Mouse (Mus musculus): ENCODE results near the gene Vsig10.
A peak's percentile ranks its signal among the peaks of the same experiment; 100 is the strongest.
"Not testable (repeated sequence)": the region's sequence is repeated elsewhere in the genome, so short reads cannot be mapped to it uniquely, and the experiment has no call there.

Gene Vsig10

GRCm38 (mm10) chr5:117318741-117319629 lies at the start of gene Vsig10:
Gene Vsig10 (plus strand): TSS chr5:117319083.
- DNase-seq, result peak; percentile 43 to 61

GRCm38 (mm10) chr5:117269395-117269794 lies 49.5 kb upstream of the Vsig10 start:
- no peak for DNase-seq

GRCm38 (mm10) chr5:117271945-117272344 lies 46.9 kb upstream of the Vsig10 start:
- DNase-seq, result no peak

GRCm38 (mm10) chr5:117274817-117275216 lies 44.1 kb upstream of the Vsig10 start:
- DNase-seq, result no peak

- DNase-seq, result no peak
These were observed 41.1 kb upstream of the Vsig10 start for GRCm38 (mm10) chr5:117277784-117278183.

- no peak for DNase-seq
These were observed 39.8 kb upstream of the Vsig10 start for GRCm38 (mm10) chr5:117278809-117279668.

- no peak for DNase-seq
These were observed 39.2 kb upstream of the Vsig10 start for GRCm38 (mm10) chr5:117279669-117280050.

GRCm38 (mm10) chr5:117281536-117281935 lies 37.3 kb upstream of the Vsig10 start:
- no peak for DNase-seq

- no peak for DNase-seq
These were observed 36.5 kb upstream of the Vsig10 start for GRCm38 (mm10) chr5:117282360-117282759.

GRCm38 (mm10) chr5:117284029-117284428 lies 34.9 kb upstream of the Vsig10 start:
- no peak for DNase-seq

GRCm38 (mm10) chr5:117284682-117285081 lies 34.2 kb upstream of the Vsig10 start:
- no peak for DNase-seq

- no peak for DNase-seq
These were observed 33.6 kb upstream of the Vsig10 start for GRCm38 (mm10) chr5:117285266-117285665.

GRCm38 (mm10) chr5:117286286-117286685 lies 32.6 kb upstream of the Vsig10 start:
- no peak for DNase-seq

GRCm38 (mm10) chr5:117286831-117287822 lies 31.8 kb upstream of the Vsig10 start, which contains the start of gene Pebp1:
Gene Pebp1 (minus strand): TSS chr5:117287625.
- peak; percentile 90 to 94 for DNase-seq

- no peak for DNase-seq
These were observed 29.2 kb upstream of the Vsig10 start for GRCm38 (mm10) chr5:117289646-117290045.

GRCm38 (mm10) chr5:117290081-117290480 lies 28.8 kb upstream of the Vsig10 start:
- no peak for DNase-seq

GRCm38 (mm10) chr5:117291312-117291711 lies 27.6 kb upstream of the Vsig10 start:
- DNase-seq, result no peak

GRCm38 (mm10) chr5:117292547-117292946 lies 26.3 kb upstream of the Vsig10 start:
- no peak for DNase-seq

- not testable (repeated sequence) for DNase-seq
These were observed 25.1 kb upstream of the Vsig10 start for GRCm38 (mm10) chr5:117293776-117294175.

- DNase-seq, result no peak
These were observed 23.9 kb upstream of the Vsig10 start for GRCm38 (mm10) chr5:117295011-117295410.

- no peak for DNase-seq
These were observed 16.0 kb upstream of the Vsig10 start for GRCm38 (mm10) chr5:117302899-117303298.
